Mouse (Mus musculus) embryonic fibroblast, embryonic 13.5 days (primary cell): ENCODE measurements at regions not wholly inside any gene's neighbourhood (a gene's known extent, or its start where the extent isn't known, plus 50 kb on each side); places are given as distances from the start of the nearest gene placed in this dataset.
A peak's percentile ranks its signal among the peaks of the same experiment; 100 is the strongest.

Source experiments
- H3K27ac ChIP-seq: 2 replicates; pipeline ENCODE4 v1.5.1; 2012; ENCODE audit warnings: low read length, control low read depth, inconsistent platforms; ENCODE audit not compliant: insufficient read depth
- H3K4me1 ChIP-seq: 2 replicates; pipeline ENCODE4 v1.6.1; 2011; ENCODE audit warnings: low read length; ENCODE audit not compliant: control insufficient read depth, insufficient read depth
- H3K4me3 ChIP-seq: 2 replicates; pipeline ENCODE4 v1.5.1; 2011; ENCODE audit warnings: mild to moderate bottlenecking, control low read depth, low read length; ENCODE audit not compliant: insufficient read depth
- CTCF ChIP-seq: IDR thresholded peaks from 2 replicates; pipeline ENCODE4 v1.5.1; 2011; ENCODE audit warnings: mild to moderate bottlenecking, control low read depth, low read length, moderate library complexity, borderline replicate concordance; ENCODE audit not compliant: insufficient read depth
- POLR2A ChIP-seq: IDR thresholded peaks from 2 replicates; pipeline ENCODE4 v1.6.1; 2011; ENCODE audit warnings: low read depth, mild to moderate bottlenecking, control low read depth, low read length, moderate library complexity

GRCm38 (mm10) chr2:95524590-95525266 lies 793.2 kb upstream of the Lrrc4c start:
- Histone ChIP-seq H3K4me3 (no peak overlapping the region), H3K4me1 (no peaks in the 10 kb centered on the region), H3K27ac (no peak overlapping the region)
- TF ChIP-seq CTCF (no peak), POLR2A (no peak)

- TF ChIP-seq CTCF (no peak), POLR2A (no peak)
- Histone ChIP-seq H3K4me1 (no peaks in the 10 kb centered on the region), H3K27ac (no peak overlapping the region), H3K4me3 (no peak overlapping the region)
Measured at GRCm38 (mm10) chr2:95564089-95564488, 753.9 kb upstream of the Lrrc4c start.

- H3K4me1 ChIP-seq: no peaks in the 10 kb centered on the region
- H3K27ac ChIP-seq: no peak overlapping the region
- TF ChIP-seq POLR2A: no peak
- no peak for TF ChIP-seq CTCF
- H3K4me3 ChIP-seq: no peak overlapping the region
Measured at GRCm38 (mm10) chr2:95575882-95576281, 742.1 kb upstream of the Lrrc4c start.

- Histone ChIP-seq H3K4me3 (no peak overlapping the region), H3K27ac (no peak overlapping the region), H3K4me1 (no peaks in the 10 kb centered on the region)
- TF ChIP-seq POLR2A: no peak
Measured at GRCm38 (mm10) chr2:95579201-95579600, 738.8 kb upstream of the Lrrc4c start.

GRCm38 (mm10) chr2:95586002-95586401 lies 732.0 kb upstream of the Lrrc4c start:
- no peak for TF ChIP-seq CTCF
- no peak for TF ChIP-seq POLR2A
- Histone ChIP-seq H3K4me1 (no peaks in the 10 kb centered on the region), H3K4me3 (no peak overlapping the region), H3K27ac (no peak overlapping the region)

GRCm38 (mm10) chr2:95587044-95587443 lies 730.9 kb upstream of the Lrrc4c start:
- Histone ChIP-seq H3K27ac (no peak overlapping the region), H3K4me1 (no peaks in the 10 kb centered on the region), H3K4me3 (no peak overlapping the region)
- TF ChIP-seq POLR2A (no peak), CTCF (no peak)

- H3K27ac ChIP-seq: no peak overlapping the region
- H3K4me3 ChIP-seq: no peak overlapping the region
- TF ChIP-seq CTCF (no peak), POLR2A (no peak)
- H3K4me1 ChIP-seq: no peaks in the 10 kb centered on the region
Measured at GRCm38 (mm10) chr2:95613354-95613753, 704.6 kb upstream of the Lrrc4c start.

GRCm38 (mm10) chr2:95637533-95637932 lies 680.4 kb upstream of the Lrrc4c start:
- Histone ChIP-seq H3K27ac (no peak overlapping the region), H3K4me3 (no peak overlapping the region), H3K4me1 (no peaks in the 10 kb centered on the region)
- TF ChIP-seq CTCF (no peak), POLR2A (no peak)

- Histone ChIP-seq H3K27ac (no peak overlapping the region), H3K4me1 (no peaks in the 10 kb centered on the region), H3K4me3 (no peak overlapping the region)
- TF ChIP-seq CTCF (no peak), POLR2A (no peak)
Measured at GRCm38 (mm10) chr2:95674347-95674746, 643.6 kb upstream of the Lrrc4c start.

GRCm38 (mm10) chr2:95715355-95715754 lies 602.6 kb upstream of the Lrrc4c start:
- no peak for TF ChIP-seq POLR2A
- TF ChIP-seq CTCF: no peak
- peak overlapping the region; percentile 10; the same call in 1 of the 2 replicates for H3K27ac ChIP-seq
- peaks cover 3% of the 10 kb centered on the region; the same call in 1 of the 2 replicates for H3K4me1 ChIP-seq
- no peak overlapping the region for H3K4me3 ChIP-seq
